Mouse (Mus musculus) brain, adult 2 months (tissue): ENCODE results near the gene Itgb2.

Experiments used
- DNase-seq: peaks from one replicate; pipeline ENCODE4 v3.0.0; 2011; ENCODE audit warnings: low read depth, low spot score

Itgb2 gene

DNA sequence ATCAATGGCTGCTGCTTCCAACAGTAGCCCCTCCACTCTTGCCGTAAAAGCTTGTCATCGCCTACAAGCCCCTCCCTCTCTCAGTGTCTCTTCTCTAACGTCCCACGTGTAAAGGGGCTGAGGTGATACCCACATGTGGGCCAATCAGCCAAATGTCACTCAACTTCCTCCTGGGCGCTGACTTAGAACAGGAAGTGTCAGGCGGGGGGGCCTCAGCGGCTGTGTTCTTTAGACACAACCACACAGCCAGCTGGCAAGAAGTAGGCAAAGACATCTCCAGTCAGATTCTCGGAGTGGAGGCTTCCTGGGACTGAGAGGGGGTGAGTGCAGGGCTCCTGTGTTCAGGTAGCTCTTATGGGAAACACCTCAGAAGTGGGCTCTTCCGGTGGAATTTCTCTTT, at the start of gene Itgb2:
Gene Itgb2 (plus strand): TSS at position 113 of the 400 bp plus-strand sequence.
- peak; percentile 23 for DNase-seq

- DNase-seq = no peak
These were observed 48.2 kb upstream of the Itgb2 start for GRCm38 (mm10) chr10:77481814-77482213.

- no peak for DNase-seq
These were observed 45.7 kb upstream of the Itgb2 start for GRCm38 (mm10) chr10:77484205-77484935.

- no peak for DNase-seq
These were observed 44.3 kb upstream of the Itgb2 start for GRCm38 (mm10) chr10:77485786-77486185.

DNA sequence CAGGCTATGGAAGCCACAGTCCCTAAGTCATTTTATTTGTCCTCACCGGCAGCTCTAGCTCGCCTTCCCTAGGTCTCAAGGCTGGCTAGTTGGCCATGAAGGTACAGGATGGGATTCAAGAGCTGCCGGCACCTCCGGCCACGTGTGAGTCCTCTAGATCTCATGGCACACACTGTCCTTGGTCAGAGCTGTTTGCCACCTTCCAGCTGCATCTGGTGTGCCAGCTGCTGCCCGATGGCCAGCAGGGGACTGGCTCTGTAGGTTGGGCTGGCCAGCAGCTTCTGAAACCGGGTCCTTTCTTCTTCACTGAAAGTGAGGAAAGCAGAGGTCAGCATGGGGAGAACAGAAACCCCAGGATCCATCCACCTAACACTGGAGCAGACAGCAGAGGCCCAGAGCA, 41.9 kb upstream of the Itgb2 start:
- no peak for DNase-seq

DNA sequence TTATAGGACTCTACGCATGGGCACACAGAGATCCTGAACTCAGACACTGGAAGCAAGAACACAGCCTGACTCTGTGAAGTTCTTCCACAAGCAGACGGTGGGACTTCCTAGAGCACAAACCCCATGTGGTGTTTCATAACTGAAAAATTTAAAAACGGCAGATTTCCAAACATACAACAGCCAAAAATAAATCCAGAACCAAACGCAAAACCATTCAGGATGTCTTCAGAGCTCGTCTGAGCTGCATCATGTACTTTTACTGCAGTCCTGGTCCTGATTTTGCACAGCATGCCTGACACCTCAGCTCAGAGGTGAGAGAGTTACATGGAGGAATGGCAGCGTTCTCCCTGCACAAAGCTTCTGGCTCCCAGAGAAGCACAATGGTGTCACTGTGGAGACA, 38.5 kb upstream of the Itgb2 start:
- DNase-seq = peak; percentile 69

- DNase-seq = no peak
These were observed 37.2 kb upstream of the Itgb2 start for GRCm38 (mm10) chr10:77492885-77493284.

DNA sequence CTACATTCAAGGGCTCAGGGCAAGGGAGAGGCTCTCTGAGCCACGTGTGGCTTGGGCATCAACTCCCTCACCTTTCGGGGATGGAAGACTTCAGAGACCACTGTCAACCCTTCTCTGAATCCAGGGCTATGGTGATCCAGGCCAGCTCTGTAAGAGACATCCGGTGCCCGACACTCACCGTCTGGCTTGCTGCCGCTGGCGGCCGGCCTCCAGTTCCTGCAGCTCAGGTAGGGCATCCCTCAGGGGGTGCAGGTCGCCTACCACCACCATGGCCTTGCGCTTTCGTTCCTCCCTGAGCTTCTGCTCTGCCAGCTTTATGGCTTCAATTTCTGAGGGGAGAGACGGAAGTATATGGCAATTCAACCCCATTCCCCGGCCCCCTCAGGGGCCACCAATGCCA, 32.9 kb upstream of the Itgb2 start:
- DNase-seq = no peak

- no peak for DNase-seq
These were observed 31.8 kb upstream of the Itgb2 start for GRCm38 (mm10) chr10:77498254-77498653.

DNA sequence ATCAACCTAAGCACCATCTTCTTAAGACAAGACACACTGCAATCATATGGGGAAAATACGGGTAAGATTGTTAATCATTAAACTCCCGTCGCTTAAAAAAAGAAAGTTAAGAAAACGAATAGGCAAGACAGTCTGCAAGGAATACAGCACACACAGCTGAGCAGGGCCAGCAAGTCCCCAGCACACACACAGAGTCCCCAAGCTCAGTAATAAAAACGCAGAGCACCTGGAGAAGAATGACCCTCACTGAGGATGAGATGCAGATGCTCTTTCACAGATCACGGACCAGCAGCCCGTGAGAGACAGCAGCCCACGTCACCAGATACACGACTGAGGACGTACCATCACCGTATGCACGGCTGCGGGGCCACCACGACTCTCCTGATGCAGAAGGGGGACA, 29.4 kb upstream of the Itgb2 start:
- no peak for DNase-seq

- DNase-seq = no peak
These were observed 26.8 kb upstream of the Itgb2 start for GRCm38 (mm10) chr10:77502967-77503922.

GRCm38 (mm10) chr10:77504143-77504542, 25.9 kb upstream of the Itgb2 start:
- peak; percentile 66 for DNase-seq

- peak; percentile 94 for DNase-seq
These were observed 23.5 kb upstream of the Itgb2 start for GRCm38 (mm10) chr10:77506526-77506925.

DNA sequence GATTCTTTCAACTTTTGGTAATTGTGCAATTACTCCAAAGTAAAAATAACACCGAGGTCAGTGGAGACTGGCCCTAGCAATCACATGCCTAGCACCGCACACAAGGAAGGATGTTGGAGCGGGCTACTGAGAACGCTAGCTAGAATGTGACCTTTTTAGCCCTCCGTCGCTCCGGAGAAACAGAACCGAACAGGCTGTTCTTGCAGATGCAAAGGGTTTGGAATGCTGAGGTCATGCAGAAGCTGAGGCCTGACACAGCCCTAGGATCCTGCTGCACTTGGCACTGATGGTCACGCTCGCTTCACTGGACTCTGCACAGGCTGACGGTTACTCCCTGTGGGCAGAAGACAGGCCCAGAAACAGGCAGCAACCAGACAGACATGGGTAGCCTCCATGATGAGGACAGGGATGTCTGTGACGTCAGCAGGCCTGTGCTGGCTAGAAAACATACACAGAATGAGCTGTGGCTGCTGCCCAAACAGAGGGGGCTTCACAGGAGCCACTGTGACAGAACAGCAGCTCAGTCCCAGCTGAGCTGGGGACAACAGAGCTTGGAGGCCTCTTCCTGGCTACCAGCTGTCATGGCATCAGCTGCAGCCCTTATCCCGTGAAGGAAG, 23.0 kb upstream of the Itgb2 start:
- peak; percentile 66 for DNase-seq

DNA sequence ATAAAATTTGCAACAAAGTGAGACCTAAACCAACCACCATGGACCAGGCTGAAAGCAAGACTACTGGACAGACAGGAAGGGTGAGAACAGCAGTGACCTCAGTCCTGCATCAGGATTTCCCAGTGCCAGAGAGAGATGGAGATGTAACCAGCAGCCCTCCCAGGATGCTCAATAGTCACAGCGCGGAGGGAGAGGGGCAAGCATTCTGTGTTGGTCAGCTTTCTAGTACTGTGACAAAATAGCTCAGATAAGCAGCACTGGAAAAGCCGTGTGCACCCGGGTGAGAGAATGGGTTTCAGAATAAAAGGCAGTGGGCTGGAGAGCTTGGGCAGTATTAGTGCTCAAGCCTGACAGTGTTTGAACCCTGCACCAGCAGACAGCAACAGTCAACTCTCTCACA, 22.3 kb upstream of the Itgb2 start:
- no peak for DNase-seq

GRCm38 (mm10) chr10:77508744-77509143, 21.3 kb upstream of the Itgb2 start:
- no peak for DNase-seq

GRCm38 (mm10) chr10:77509403-77510187, 20.5 kb upstream of the Itgb2 start:
- DNase-seq = peak; percentile 95

DNA sequence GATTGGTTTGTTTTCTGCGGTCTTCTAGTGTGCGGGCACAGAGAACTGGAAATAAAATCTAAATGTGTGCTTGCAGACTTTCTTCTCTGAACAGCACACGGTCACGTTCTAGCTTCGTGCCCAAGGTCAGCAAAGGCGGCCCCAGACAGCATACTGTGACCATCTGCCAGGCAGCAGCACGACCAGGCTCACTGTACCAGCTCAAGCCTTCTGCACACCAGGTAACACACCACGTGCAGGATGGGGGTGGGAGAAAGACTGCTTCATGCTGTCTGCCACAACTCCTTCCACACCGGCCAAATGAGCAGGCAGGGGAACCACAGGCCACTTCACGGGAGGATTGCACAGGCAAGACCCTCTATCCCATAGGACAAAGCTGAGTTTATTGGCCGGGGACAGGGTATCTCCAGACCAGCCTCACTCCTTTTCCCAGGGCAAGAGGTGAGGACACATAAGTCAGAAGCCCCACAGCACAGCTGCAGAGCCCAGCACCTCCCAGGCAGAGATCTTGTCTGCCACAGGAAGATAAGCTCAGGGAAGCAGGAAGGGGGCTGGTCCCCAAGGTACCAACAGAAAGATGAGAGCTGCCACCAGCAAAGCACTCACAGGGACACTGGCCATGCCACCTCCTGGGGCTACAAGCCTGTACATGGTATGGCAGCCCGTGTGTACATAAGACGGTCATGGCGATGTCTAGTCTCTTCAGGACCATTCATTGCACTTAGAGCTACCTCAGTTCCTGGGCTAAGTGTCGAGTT, 19.6 kb upstream of the Itgb2 start:
- DNase-seq = peak; percentile 91

DNA sequence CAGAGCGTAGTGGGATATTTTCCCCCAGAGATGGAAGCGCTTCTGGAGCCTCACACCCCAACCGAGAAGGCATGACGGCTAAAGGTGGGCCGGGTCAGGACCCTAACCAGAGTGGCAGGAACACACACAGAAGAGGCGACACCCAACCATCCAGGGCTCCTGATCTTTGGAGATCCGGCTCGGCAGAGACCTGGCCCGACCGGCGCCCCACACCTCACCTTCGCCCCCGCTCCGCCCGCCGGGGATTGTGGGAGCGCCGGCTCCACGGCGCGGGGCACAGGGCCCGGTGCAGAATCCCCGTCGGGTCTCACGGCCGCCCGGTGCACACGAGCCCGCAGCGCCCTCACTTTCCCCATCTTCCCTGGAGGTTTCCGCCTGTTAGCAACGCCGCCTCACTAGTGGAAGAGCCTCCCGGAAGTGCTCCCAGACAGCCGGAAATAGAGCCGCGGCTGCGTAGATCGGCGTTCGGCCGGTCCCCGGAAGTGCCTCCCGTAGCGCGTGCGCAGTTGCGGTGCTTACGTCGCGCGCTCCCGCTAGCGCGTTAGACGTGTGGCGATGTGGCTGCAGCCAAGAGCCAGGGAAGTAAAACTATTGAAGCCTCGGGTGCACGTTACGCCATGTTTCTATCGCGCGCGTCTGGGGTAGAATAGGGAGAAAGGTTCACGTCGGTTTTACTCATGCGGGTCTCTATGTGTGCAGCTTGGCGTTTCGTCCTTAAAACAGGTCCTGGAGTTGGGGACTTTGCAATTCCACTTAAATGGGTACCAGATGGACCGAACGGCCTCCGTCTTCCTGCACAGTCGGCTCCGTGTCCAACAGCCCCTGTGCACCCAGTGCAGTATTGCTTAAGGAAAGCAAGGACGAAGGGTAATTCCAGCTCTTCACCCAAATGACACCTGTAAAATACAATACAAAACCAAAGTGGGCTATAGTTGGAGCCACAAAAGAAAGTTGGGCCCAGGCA, 14.4 kb upstream of the Itgb2 start, which contains the start of gene Fam207a:
Gene Fam207a (minus strand): TSS at position 401 of the 964 bp plus-strand sequence.
- peak; percentile 98 for DNase-seq
